Comparison of ENCODE assay signal across 18 mouse cellular contexts in the genomic region with DNA sequence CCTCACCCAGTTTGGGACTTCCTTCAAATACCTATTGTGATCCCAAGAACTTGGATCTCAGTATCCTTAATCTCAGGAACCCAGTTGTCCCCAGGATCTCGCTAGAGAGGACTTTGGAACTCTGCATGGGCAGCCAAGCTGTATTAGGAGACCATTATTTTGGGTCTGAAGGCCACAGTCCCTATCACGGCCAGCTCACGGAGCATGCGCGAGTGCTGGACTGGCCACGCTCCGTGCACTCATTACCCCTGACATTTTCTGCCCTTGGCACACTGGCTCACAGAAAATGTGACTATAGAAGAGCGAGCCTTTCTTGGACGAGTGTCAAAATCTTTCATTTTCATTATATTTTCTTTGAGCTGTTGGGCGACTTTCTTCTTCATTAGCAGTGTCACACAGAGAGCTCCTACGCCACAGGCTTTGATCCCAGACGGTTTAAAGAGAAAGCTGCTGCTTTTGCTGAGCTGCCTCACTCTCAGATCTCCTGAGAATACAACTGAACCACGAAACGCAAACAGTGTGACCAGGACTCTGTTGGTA.
A peak's percentile ranks its signal among the peaks of the same experiment; 100 is the strongest.
DNase-seq lines count a peak whose midpoint lies in the region; ATAC-seq and TF ChIP-seq lines count a peak whose summit lies in the region.
"Had no signal": no experiment of that assay in that cellular context is flagged by ENCODE, and none has a peak within 500 bp of the region (broad histone marks: within the 10 kb centered on the region; RNA-seq: fewer than 3 reads in every experiment).

No protein-coding gene starts in this region.

- no peaks in the 10 kb centered on the region for H3K36me3 ChIP-seq in kidney, adult 2 months (ENCODE audit: control insufficient read depth, insufficient read depth, low read length)
- no peaks in the 10 kb centered on the region for H3K36me3 ChIP-seq in kidney, embryonic 16.5 days (ENCODE audit: insufficient read depth, low read length)
- no peaks in the 10 kb centered on the region for H3K36me3 ChIP-seq in neural tube, embryonic 15.5 days
- H3K36me3 ChIP-seq: embryonic facial prominence, embryonic 15.5 days; forebrain, embryonic 10.5 days; hindbrain, embryonic 15.5 days; limb, embryonic 10.5 days; liver, embryonic 13.5 days; neural tube, embryonic 13.5 days had no signal

- peaks cover 6% of the 10 kb centered on the region; the same call in 1 of the 2 replicates for H3K4me1 ChIP-seq in kidney, adult 2 months (ENCODE audit: control insufficient read depth, insufficient read depth, low read length)
- H3K4me1 ChIP-seq in kidney, embryonic 16.5 days (ENCODE audit: insufficient read depth, low read length), result no peaks in the 10 kb centered on the region
- no peaks in the 10 kb centered on the region for H3K4me1 ChIP-seq in neural tube, embryonic 15.5 days
- H3K4me1 ChIP-seq: embryonic facial prominence, embryonic 15.5 days; hindbrain, embryonic 15.5 days; limb, embryonic 10.5 days; liver, embryonic 13.5 days; neural tube, embryonic 13.5 days had no signal

- DNase-seq in kidney, adult 2 months, result peak; percentile 80
- DNase-seq in neural tube, embryonic 10.5 days (ENCODE audit: extremely low spot score, low spot score), result no peak
- peak; percentile 58 for DNase-seq in adrenal gland, postnatal 25 days
- DNase-seq in kidney, postnatal 25 days, result peak; percentile 37 to 68
- DNase-seq in embryo, embryonic 9.5 days (ENCODE audit: extremely low spot score), result no peak
- DNase-seq: cerebellum, adult 9-10 months; gastrocnemius, postnatal 25 days; heart, postnatal 14 days; liver, embryonic 13.5 days; thymus, postnatal 25 days had no signal

- no peak for TF ChIP-seq CTCF in kidney, adult 2 months (conservative IDR thresholded peaks at IDR 0.05; ENCODE audit: insufficient read depth, insufficient read length, low read depth, low read length)

- no peak overlapping the region for H3K4me3 ChIP-seq in kidney, adult 2 months (ENCODE audit: insufficient read depth, low read depth, low read length)
- H3K4me3 ChIP-seq in kidney, embryonic 16.5 days (ENCODE audit: low read length), result no peak overlapping the region
- no peak overlapping the region for H3K4me3 ChIP-seq in neural tube, embryonic 15.5 days (replicated peaks)
- H3K4me3 ChIP-seq: embryonic facial prominence, embryonic 15.5 days; forebrain, embryonic 10.5 days; hindbrain, embryonic 15.5 days; limb, embryonic 10.5 days; liver, embryonic 13.5 days; neural tube, embryonic 13.5 days had no signal

- H3K27me3 ChIP-seq in kidney, adult 2 months (replicated peaks; ENCODE audit: control insufficient read depth, insufficient read depth, low read length), result no peaks in the 10 kb centered on the region
- H3K27me3 ChIP-seq in kidney, embryonic 16.5 days (ENCODE audit: insufficient read depth, low read length), result no peaks in the 10 kb centered on the region
- no peaks in the 10 kb centered on the region for H3K27me3 ChIP-seq in neural tube, embryonic 15.5 days (replicated peaks)
- H3K27me3 ChIP-seq: embryonic facial prominence, embryonic 15.5 days; hindbrain, embryonic 15.5 days; liver, embryonic 13.5 days; neural tube, embryonic 13.5 days had no signal

- H3K27ac ChIP-seq in kidney, adult 2 months (ENCODE audit: insufficient read depth, low read depth, low read length), result peak overlapping the region; percentile 51; the same call in 1 of the 2 replicates
- H3K27ac ChIP-seq in kidney, embryonic 16.5 days (ENCODE audit: low read length), result no peak overlapping the region
- H3K27ac ChIP-seq in neural tube, embryonic 15.5 days (replicated peaks), result no peak overlapping the region
- H3K27ac ChIP-seq: embryonic facial prominence, embryonic 15.5 days; forebrain, embryonic 10.5 days; hindbrain, embryonic 15.5 days; limb, embryonic 10.5 days; liver, embryonic 13.5 days; neural tube, embryonic 13.5 days; stomach, postnatal 0 days had no signal

- no peak for TF ChIP-seq POLR2A in kidney, adult 2 months (IDR thresholded peaks at IDR 0.05; ENCODE audit: low read depth, low read length)

- no peaks in the 10 kb centered on the region for H3K9me3 ChIP-seq in kidney, embryonic 16.5 days (ENCODE audit: low read length)
- H3K9me3 ChIP-seq in neural tube, embryonic 15.5 days (replicated peaks), result no peaks in the 10 kb centered on the region
- H3K9me3 ChIP-seq: embryonic facial prominence, embryonic 15.5 days; forebrain, embryonic 10.5 days; hindbrain, embryonic 15.5 days; limb, embryonic 10.5 days; liver, embryonic 13.5 days; neural tube, embryonic 13.5 days had no signal

- 47% methylated on average over 14 of the region's 14 CpGs for WGBS in kidney, adult 2 months
- WGBS in kidney, embryonic 16.5 days, result 77% methylated on average over 14 of the region's 14 CpGs
- WGBS in neural tube, embryonic 15.5 days, result 80% methylated on average over 14 of the region's 14 CpGs

- no peak for ATAC-seq in kidney, embryonic 16.5 days (ENCODE audit: low FRiP score, low TSS enrichment)
- no peak for ATAC-seq in neural tube, embryonic 15.5 days (ENCODE audit: low FRiP score)

- no peak overlapping the region for H3K9ac ChIP-seq in kidney, embryonic 16.5 days (replicated peaks; ENCODE audit: low read length)
- H3K9ac ChIP-seq in neural tube, embryonic 15.5 days (replicated peaks), result no peak overlapping the region
- H3K9ac ChIP-seq: embryonic facial prominence, embryonic 15.5 days; hindbrain, embryonic 15.5 days; liver, embryonic 13.5 days; neural tube, embryonic 13.5 days had no signal

- no peak overlapping the region for H3K4me2 ChIP-seq in kidney, embryonic 16.5 days (replicated peaks; ENCODE audit: low read depth, low read length)
- H3K4me2 ChIP-seq in neural tube, embryonic 15.5 days, result peak overlapping the region; percentile 15; the same call in 1 of the 2 replicates
- H3K4me2 ChIP-seq: embryonic facial prominence, embryonic 15.5 days; hindbrain, embryonic 15.5 days; liver, embryonic 13.5 days; neural tube, embryonic 13.5 days had no signal

Comparison
In these comparisons a context has a peak if more than half of its experiments do, and no peak if none do; other contexts are left out.
1. DNase-seq: peak in kidney, adult 2 months (single experiment), adrenal gland, postnatal 25 days (single experiment) and kidney, postnatal 25 days (2 of 2); none in neural tube, embryonic 10.5 days (single experiment) and embryo, embryonic 9.5 days (single experiment).